Mouse (Mus musculus) telencephalon, adult 2 months (tissue): ENCODE results near the gene 4930404N11Rik.

ENCODE experiments used
- DNase-seq: peaks from one replicate; pipeline ENCODE4 v3.0.0-alpha.2; 2011; ENCODE audit warnings: low read depth, low spot score

The 4930404N11Rik gene

DNA sequence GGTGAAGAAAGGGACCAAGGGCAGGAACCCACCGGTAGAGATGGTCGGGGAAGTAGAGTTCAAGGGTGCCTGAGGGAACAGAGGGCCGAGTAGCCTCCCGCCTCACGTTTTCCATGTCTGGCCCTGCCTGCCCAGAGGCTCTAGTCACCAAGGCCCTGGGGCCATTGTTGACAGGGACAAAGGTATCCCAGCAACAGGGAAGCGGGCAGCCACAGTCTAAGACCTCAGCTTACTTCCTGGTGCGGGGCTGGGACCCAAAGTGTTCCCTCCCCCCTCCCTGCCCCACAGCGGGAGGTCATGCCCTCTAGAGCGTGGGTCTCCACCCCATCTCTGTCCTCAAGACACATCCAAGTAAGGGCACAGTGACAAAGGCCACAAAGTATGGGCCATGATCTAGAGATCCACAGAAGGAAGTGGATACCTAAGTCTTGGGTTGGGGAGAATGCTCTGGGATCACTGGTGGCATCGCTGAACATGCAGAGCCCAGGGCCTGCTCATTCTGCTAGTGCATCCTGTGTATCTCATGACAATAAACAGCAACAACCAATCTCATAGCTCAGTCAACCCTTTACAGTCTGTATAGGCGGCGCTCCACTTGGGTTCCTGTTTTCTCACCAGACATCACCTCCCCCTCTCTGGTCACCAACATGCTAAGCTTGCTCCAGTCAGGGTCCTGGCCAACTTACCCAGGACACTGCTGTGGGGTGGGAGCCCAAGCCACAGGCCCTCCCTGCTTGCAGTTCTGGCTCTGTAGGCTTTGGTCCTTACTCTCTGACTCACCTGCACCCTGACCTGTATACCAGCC is at the start of gene 4930404N11Rik:
Gene 4930404N11Rik, minus strand, starts transcription at position 145 of the 805 bp plus-strand sequence.
- DNase-seq = no peak

DNA sequence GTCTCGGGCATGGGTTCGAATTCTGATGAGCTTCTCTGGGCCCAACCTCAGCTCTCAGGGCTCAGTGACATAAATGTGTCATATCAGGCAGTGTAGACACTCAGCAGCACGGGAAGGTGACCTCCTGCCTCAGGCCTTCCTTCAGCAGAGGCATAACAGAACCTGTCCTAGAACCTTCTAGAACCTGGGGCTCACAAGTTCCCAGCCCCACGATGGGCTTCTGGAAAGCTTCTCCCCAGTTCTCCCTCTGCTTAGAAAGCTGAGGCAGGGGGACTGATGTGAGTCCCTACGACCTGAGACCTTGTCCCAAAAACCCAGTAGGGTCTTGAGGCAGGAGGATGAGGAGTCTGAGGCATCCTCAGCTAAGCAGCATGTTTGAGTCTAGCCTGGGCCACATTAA is 49.5 kb upstream of the 4930404N11Rik start:
- no peak for DNase-seq

DNA sequence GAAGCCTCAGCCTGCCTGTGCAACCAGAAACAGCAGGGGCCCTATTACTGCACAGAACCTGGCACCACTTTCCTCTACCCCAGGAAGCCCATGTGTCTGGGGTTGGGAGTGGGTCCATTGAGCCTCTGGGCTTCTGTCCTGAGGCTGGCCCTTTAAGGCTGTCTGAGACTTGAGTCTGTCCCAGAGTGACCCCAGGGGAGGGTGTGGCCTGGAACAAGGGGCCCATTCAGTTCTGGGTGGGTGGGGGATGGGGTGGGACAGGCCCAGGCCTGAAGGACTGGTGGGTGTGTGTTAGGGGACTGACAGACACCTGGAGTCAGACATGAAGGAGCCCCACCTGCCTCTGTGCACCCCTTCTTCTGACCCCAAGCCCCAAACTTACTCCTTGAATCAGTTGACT is 49.1 kb upstream of the 4930404N11Rik start:
- DNase-seq = no peak

DNA sequence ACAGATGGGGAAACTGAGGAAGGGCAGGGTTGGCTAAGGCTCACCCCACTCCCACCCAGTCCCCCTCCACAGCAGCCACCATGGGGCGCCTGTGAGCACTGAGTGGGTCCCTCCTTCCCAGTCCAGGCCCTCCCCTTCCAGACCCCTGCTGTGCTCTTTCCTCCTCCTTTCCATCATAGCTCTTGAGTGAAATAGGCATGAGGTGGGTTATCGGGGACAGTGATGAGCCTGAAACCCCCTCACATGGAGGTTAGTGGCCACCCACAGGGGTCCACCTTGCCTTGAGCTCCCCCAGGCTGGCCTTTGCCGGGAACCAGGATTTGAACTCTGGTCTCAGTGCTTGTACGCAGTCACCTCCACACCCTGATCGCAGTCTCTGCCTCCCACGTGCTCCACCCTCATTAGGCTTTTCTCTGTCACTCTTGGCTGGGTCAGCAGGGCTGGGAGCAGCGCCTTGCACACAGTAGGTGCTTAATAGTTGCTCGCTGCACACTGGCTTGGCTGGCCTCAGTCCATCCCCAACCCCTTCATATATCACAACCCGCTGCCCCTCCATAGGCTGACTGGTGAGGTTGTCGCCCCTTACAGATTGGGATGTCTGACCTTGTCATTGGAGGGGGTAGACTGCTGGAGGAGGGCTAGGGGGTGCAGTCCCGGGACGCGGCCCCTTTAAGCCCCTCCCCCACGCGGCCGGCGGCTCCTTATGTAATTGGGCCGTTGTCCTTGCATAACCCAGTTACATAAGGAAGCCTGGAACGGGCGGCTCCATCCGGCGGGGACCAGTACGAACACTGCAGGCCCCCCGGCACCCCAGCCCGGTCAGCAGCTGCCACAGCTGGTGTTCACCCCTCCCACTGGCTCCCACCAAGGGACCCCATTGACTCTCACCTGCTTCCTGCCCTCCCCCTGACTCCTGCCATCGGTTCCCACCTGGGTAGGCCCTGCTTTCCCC is 48.0 kb upstream of the 4930404N11Rik start:
- DNase-seq = no peak

DNA sequence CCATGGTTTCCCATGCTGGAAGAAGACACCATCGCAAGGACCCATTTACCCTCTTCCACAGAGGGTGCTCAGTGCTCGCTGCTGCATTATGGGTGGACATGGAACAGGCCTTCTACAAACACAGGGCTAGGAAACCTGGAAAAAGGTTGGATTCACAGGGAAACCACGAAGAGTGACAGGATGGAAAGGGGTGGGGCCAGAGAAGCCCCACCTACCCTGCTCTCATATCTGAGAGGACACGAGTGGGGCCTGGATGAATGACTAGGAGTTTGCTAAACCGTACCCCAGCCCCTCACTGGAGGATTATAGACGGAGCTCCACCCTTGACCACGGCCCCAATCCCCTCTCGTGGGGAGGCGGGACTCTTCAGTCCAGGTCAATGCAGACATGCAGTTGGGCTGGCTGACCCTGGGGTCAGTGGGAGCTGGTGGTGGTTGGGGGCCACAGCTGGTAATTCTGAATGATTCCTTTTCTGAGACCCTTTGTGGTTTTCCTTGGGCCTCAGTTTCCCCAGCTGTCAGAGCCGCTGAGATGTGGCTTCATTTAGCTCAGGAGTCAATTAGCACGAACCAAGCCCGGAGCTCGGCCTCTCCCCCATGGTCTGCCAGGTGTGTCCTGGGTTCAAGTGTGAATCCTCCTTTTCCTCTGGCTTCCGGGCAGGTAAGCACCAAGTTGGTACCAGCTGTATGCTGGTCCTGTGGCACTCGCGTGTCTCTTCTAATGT is 47.1 kb upstream of the 4930404N11Rik start:
- DNase-seq = no peak

DNA sequence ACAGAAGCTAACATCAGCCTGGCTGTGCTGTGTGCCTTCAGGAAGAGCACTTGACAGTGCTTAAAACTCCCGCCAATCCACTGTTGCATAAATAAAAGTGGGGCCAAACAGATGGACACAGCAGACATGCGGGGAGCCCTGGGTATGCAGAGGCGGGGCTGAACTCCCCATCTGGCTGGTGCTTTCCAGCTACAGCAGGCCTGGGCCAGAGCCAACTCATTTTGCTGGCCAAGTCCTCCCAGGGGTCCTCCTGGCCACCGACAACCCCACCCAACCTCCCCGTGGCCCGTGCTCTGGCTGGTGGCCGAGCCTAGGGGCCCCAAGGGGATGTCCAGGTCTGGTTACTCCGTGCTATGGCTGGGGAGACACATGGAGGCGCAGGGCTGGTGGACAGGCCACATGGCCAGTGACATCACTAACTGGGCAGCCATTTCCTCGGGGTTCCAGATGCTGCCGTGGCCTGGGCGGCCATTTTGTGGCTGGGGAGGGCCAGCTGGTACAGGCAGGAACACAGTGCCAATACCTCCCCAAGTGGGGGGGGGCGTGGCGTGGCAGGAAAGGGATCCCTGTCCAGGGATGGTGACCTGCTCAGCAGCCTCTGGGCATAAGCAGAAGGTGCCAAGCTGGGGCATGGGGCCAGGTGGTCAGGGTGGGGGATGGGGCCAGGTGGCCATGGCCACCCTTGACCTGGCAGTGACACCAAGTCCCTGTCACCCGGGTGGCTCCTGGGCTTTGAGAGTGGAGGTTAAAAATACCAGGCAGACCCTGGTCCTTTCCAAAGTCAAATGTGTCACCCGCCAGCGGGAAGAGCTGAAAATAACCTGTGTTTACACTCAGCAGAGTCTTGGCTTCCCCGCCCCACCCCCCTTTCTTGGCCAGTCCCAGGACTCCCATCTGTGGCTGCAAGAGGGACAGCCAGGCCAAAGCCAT is 46.1 kb upstream of the 4930404N11Rik start:
- DNase-seq = no peak

DNA sequence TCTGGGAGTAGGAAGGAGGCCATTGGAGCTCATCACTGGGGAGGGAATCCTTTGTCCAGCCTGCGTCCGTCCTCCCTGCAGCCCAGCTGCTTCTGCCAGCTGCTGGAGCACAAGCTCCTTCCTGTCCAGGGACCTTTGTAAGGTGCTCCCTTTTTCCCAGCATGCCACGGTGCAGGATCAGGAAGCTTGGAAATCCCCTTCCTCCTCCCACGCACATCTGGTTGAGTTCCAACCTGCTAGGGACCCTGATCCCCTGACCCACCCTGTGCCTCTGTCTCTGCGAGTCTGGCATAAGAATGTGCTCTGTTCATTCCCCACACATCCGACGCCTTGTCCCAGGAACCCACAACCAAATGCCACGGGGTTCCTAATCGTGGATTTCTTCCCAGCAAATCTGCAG is 45.4 kb upstream of the 4930404N11Rik start:
- DNase-seq = no peak

DNA sequence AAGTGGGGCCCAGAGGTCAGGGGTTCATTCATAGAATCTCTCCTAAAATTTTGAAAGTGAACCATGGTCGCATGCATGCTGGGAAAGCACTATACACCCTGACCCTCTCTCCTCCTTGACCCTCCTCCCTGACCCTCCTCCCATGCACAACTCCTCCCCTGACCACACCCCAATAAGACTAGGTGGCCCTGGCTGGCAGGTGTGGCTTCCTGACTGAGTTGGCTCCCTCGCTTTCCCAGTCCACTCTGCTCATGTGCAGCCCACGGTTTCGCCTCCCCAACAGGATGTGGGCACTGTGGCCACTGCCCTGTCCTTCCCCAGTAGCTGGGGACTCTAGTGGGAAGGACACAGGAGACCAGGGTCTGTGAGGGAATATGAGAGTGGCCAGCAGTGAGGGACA is 44.7 kb upstream of the 4930404N11Rik start:
- no peak for DNase-seq

DNA sequence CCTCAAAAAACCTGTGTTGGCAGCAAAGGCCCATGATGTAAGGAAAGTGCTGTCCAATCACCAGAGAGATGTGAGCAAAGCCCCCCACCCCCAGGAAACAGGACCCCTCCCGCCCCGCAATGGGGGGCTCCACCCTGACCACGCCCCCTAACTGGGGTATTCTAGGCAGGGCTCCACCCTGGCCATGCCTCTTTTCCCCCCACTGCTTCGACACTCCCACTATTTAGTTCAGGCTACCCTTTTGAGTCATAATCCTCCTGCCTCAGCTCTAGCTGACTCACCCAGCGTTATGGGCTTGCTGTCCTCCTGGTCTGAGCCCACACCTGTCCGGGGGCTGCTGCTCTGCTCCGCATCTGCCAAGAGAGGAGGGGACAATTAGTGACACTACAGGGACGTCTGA is 43.7 kb upstream of the 4930404N11Rik start:
- no peak for DNase-seq

DNA sequence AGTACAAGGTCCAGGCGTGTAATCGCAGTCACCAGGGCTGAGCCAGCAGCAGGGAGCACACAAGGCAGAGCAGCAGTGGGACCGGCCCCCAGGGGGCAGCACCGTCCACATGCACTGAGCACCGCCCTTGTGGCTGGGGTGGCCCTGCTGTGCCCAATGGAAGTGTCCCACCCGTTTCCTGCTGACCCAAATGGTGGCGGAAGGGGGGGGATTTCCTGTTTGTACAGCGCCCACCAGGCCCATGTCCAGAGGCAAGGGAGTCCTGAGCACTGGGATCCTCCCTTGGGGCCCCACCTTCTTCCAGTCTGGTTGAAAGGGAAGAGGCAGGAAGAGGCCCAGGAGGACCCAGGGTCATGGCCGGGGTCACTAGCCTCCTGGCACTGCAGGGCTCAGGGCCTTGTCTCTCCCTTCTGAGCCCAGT is 43.3 kb upstream of the 4930404N11Rik start:
- no peak for DNase-seq

DNA sequence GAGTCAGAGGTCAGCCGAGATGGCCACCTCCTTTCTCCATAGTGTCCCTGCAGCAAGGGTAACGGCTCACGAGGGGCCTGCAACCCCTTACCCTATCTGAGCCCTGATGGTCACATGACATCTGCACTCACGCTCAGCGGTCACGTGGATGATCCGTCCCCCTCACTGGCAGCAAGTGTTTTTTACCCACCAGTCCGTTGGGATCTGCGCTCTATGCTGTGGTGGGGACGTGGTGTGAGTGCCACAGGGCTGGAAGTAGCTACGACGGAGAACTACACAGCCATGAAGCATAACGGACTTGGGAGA is 42.8 kb upstream of the 4930404N11Rik start:
- no peak for DNase-seq

DNA sequence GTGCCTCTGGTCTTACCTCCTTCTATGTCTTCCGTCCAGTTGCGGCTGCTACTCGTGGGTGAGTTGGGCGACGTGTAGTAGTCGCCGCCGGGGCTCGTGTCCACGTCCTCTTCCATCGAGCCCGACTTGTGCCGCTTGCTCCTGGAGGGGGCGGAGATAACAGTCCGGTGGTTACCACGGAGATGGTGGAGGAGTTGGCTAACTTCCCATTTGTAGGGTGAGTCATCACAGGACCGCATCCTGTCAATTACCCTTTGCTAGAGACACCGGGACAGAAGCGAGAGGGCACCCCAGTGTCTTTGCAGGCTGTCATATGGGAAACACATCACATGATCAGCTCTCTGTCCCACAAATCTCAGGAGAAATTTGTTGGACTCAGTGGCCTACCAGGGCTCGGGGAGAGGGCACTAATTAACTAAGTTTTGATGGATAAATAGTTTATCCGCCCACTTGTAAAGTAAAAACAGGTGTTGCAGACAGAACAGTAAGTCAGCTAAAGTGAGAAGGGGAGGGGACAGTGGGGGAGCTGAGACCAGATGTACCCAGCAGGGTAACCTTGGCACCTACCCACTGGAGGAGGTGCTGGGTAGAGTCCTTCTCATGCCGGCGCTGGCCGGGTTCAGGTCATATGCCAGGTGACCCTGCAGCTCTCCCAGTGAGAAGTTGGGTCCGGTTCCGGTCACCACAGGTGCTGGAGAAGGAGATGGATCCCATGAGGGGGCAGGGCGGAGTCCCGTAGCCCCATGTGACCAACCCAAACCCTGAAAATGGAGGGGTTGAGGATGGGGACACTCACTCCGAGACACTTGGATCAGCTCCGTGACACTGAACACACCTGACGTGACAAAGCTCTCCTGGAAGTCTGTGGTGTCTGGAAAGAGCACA is 42.2 kb upstream of the 4930404N11Rik start:
- DNase-seq = no peak

DNA sequence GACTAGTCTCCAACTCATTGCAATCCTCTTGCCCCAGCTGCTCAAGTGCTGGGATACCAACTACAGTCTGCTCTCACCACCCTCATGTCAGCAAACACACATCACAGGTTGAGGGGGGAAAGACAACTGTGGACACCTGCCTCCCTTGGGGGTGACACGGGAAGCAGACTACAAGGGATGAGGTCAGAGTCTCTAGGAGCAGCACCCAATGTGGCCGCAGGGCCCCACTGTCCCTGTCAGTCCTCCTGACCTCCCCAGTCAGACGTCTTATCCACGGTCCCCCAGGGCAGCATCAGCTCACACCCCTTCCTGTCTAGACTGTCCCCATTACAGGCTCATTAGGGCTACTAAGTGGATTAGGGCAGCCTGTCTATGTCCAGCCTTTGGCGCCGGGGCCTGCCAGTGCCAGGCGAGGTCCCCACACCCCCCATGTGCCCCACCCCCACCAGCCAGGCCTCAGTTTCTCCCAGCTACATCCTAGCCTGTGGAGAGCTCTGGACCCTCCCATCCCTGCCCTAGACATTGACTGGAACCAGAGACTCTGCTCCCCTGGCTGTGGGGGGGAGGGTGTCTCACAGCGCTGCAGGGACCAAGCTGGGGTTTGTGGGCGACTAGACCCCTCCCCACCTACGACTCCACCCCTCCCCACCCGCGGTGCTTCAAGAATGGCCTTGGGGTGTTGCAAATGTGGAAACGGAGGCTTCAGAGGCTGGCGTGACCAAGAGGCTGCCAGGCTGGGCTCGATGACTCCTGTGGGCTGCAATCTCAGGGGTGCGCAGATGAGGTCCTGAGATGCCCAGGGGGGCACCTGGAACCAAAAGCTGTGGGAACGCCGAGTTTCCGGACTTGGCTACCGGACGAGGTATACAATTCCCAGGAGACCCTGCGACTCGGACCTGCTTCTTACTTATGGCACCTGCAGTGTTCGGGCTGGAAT is 41.2 kb upstream of the 4930404N11Rik start:
- DNase-seq = no peak

DNA sequence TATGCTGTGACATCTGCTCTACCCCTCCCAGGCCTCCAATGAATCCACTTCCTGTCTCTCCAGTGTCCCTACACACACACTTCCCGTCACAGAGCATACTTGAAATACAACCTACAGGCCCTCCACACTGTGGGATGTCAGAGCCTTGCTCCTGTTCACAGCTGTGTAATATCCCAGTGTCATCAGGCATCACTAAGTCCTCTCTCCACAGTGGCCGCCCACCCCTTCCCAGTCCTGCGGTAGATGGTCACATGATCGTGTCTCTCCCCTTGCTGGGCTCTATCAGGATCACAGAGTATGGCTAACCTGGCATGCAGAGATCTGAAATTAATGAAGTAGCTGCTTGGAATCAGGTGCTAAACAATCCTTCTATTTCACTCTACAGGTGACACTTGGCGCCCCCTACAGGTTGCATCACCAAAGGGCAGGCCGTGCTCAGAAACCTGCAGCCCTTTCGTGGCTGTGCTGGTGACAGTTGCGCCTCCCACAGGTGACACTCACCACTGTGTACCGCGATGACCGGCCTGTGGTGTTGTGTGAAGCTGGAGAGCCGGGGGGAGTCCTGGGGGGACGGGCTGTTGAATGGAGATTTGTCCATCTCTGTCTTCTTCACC is 40.1 kb upstream of the 4930404N11Rik start:
- no peak for DNase-seq

DNA sequence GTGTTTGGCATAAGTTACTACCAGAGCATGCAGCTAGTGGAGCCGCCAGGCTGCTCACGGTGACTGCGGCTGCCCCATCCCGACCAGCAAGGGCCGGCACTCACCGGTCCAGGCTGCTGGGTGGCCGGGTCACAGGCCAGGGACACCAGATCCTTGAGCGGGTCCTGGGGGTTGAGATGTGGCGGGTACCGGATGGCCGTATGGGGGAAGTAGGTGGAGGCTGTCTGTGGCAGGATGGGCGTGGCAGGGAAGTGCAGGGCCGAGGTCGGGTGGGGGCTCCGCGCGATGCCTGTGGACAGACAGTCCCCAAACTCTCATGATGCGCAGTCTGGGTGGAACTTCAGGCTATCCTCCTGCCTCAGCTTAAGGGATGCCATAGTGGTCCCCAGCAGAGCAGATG is 39.1 kb upstream of the 4930404N11Rik start:
- no peak for DNase-seq

DNA sequence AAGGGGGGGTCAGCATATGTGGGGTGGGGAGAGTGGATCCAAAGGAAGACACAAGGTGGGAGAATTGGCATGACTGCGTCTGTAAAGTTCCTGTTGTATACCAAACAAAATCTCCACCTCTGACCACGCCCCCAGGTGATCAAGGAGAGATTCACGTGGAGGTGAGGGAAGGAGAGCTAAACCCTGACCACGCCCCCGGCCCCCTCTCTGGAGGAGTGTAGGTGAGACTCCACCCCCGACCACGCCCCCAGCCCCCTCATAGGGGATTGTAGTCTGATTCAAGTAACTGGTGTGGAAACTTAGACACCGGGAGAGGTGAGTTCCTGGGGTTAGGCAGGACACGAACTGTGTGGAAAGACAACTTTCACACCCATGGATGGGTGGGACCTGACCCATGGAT is 38.5 kb upstream of the 4930404N11Rik start:
- DNase-seq = no peak

DNA sequence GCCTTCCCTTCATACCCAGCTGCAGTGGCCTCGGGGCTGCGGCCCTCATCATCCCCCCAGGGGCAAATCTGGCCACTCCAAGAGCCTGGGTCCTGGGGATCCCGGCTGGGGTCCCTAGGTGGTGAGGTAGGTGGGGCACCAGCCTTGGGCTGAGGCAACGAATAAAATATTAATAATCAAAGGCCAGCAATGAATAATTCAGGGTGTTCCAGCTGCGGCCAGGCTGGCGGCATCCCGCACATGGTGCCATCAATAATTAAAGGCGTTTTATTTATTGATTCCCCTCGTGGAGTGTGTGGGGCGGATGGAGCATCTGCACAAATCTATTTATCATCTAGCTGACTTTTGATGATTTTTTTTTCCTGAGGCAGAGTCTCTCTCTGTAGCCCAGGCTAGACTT is 37.9 kb upstream of the 4930404N11Rik start:
- DNase-seq = no peak

DNA sequence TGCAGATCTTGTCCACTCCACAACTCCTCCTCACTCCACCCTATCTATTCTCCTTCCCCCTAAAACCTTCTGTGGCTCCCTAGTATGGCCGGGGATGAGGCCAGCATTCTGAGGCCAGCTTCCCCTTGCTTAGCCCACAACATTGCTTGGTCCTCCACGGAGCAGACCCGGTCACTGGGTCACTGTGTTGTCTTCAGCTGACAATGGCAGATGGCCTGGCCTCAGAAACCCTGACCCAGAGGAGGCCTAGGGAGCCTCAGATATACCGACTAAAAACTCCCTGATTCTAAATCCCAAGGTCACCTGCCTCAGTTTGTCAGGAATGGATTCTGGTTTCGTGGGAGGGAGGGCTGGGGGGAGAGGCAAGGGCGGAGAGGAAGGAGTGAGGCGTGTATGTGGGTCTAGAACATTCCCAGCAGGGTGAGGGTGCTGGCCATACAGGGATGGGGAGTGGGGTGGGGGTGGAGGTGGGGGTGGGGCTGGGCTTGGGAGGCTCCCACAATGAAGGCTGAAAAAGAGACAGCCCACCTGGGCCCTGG is 36.7 kb upstream of the 4930404N11Rik start:
- no peak for DNase-seq
